Mouse (Mus musculus) ES-E14 (cell line): ENCODE data around the gene Mtcl1.

Source experiments
- CHD2 ChIP-seq: IDR thresholded peaks from 2 replicates; pipeline ENCODE4 v1.6.1; 2014; ENCODE audit warnings: mild to moderate bottlenecking, low read depth, low read length, inconsistent platforms
- ZC3H11A ChIP-seq: IDR thresholded peaks from 2 replicates; pipeline ENCODE4 v1.6.1; 2012; ENCODE audit warnings: low read depth, mild to moderate bottlenecking, inconsistent platforms, low read length, borderline replicate concordance

GRCm38 (mm10) chr17:66401596-66402265 lies 47.8 kb downstream of the Mtcl1 start:
- TF ChIP-seq ZC3H11A (no peak), CHD2 (no peak)
